Mouse (Mus musculus): ENCODE results near the gene Cbr4.

DNA sequence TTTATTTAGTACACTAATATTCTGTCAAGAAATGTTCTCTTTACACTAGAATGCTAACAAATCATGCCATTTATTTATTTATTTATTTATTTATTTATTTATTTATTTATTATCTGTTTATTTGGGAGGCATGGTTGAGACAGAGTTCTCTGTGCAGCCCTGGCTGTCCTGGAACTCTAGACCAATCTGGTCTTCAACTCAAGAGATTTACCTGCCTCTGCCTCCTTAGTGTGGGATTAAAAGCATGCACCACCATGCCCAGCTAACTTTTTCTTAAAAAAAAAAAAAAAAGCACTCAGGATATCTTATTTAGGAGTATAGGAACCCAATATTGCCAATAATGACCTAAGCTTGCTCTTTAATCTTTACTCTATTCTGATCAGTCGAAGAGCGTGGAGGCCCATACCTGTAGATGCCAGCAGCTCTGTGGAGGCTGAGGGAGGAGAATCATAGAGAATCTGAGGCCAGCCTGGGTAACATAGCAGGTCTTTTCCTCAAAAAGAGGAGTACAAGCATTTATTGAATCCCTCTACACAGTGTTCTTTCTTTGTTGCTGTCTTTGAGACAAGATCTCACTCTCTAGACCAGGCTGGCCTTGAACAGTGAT is 508 bp upstream of the Cbr4 start:
- TF ChIP-seq CTCF (IDR thresholded peaks at IDR 0.05; ENCODE audit: insufficient read depth, low read length) (no peak), POLR2A (IDR thresholded peaks at IDR 0.05; ENCODE audit: borderline replicate concordance, extremely low read depth, low read depth, low read length) (no peak)
